Mouse (Mus musculus) neural tube, embryonic 13.5 days (tissue): ENCODE measurements at regions not wholly inside any gene's neighbourhood (a gene's known extent, or its start where the extent isn't known, plus 50 kb on each side); places are given as distances from the start of the nearest gene placed in this dataset.

Experiments used
- ATAC-seq: fragments of 200-750 bp; cut with Nextera tagmentation; 2 replicates; pipeline ENCODE4 v1.8.0; 2017; ENCODE audit warnings: low read depth, mild to moderate bottlenecking, moderate TSS enrichment, moderate library complexity
- H3K27ac ChIP-seq: fragments of 300-500 bp; sonication (generic); replicated peaks from 2 replicates; pipeline ENCODE4 v1.5.1; 2015; ENCODE audit warnings: moderate library complexity, mild to moderate bottlenecking, inconsistent platforms
- H3K27me3 ChIP-seq: fragments of 300-500 bp; sonication (generic); 2 replicates; pipeline ENCODE4 v1.6.1; 2015; ENCODE audit warnings: mild to moderate bottlenecking, inconsistent platforms
- H3K36me3 ChIP-seq: fragments of 300-500 bp; sonication (generic); 2 replicates; pipeline ENCODE4 v1.6.1; 2015; ENCODE audit warnings: mild to moderate bottlenecking, inconsistent platforms
- H3K4me1 ChIP-seq: fragments of 300-500 bp; sonication (generic); replicated peaks from 2 replicates; pipeline ENCODE4 v1.6.1; 2015; ENCODE audit warnings: inconsistent platforms
- H3K4me2 ChIP-seq: fragments of 300-500 bp; sonication (generic); 2 replicates; pipeline ENCODE4 v1.6.1; 2015; ENCODE audit warnings: inconsistent platforms, mild to moderate bottlenecking, moderate library complexity
- H3K4me3 ChIP-seq: fragments of 300-500 bp; sonication (generic); 2 replicates; pipeline ENCODE4 v1.5.1; 2015; ENCODE audit warnings: mild to moderate bottlenecking, inconsistent platforms
- H3K9ac ChIP-seq: fragments of 300-500 bp; sonication (generic); 2 replicates; pipeline ENCODE4 v1.6.1; 2015; ENCODE audit warnings: moderate library complexity, mild to moderate bottlenecking, inconsistent platforms
- H3K9me3 ChIP-seq: fragments of 300-500 bp; sonication (generic); 2 replicates; pipeline ENCODE4 v1.6.1; 2016; ENCODE audit warnings: inconsistent platforms
- WGBS: fragments of 180-500 bp; shearing (Covaris S2); methylation state at CpG from one replicate; pipeline ENCODE4 v1.1.7; 2015; 5-methylcytosine and 5-hydroxymethylcytosine counted together

DNA sequence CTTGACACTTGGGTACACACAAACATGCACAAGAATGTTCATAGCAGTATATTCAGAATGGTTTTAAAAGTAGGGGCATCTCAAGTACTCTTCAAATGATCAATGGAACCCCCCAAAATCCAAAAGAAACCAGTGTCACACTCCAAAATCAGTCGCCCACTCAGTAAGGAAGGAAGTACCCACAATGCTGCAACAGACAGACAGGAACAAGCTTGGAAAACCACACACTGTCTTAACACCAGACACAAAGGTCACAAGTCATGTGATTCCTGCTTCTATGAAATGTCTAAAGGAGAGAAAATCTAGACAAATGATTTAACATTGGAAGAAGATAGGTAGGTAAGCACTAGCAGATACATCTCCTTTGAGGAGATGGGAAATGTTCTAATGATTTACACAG, 346.9 kb downstream of the Sox4 start:
- H3K9me3 ChIP-seq, result no peaks in the 10 kb centered on the region
- H3K4me1 ChIP-seq, result no peaks in the 10 kb centered on the region
- no peak for ATAC-seq
- no peak overlapping the region for H3K9ac ChIP-seq
- no peaks in the 10 kb centered on the region for H3K27me3 ChIP-seq
- H3K4me2 ChIP-seq, result no peak overlapping the region
- H3K36me3 ChIP-seq, result no peaks in the 10 kb centered on the region
- no peak overlapping the region for H3K4me3 ChIP-seq
- H3K27ac ChIP-seq, result no peak overlapping the region
- 88% methylated on average over 1 of the region's 1 CpGs for WGBS

DNA sequence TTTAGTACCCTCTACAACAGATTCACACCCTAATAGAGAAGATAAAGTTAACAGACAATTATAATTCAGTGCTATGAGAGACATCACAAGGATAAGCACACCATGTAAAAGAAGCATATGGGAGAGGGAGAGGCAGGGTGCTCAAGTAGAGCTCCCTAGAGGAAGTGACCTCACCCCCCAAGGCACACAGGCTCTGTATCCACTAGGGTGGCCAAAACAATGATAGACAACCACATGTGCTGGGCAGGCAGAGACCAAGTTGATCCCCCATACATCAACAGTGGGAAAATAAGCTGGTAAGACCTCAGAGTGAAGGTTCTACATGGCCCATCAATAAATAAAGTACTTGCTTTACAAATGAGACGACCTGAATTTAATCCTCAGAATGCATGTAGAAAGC, 347.7 kb downstream of the Sox4 start:
- no peaks in the 10 kb centered on the region for H3K4me1 ChIP-seq
- H3K27me3 ChIP-seq, result no peaks in the 10 kb centered on the region
- no peaks in the 10 kb centered on the region for H3K36me3 ChIP-seq
- H3K9me3 ChIP-seq, result no peaks in the 10 kb centered on the region
- H3K4me2 ChIP-seq, result no peak overlapping the region
- H3K9ac ChIP-seq, result no peak overlapping the region
- WGBS, result 64% methylated on average over 1 of the region's 1 CpGs
- H3K4me3 ChIP-seq, result no peak overlapping the region
- no peak overlapping the region for H3K27ac ChIP-seq
- ATAC-seq, result no peak

DNA sequence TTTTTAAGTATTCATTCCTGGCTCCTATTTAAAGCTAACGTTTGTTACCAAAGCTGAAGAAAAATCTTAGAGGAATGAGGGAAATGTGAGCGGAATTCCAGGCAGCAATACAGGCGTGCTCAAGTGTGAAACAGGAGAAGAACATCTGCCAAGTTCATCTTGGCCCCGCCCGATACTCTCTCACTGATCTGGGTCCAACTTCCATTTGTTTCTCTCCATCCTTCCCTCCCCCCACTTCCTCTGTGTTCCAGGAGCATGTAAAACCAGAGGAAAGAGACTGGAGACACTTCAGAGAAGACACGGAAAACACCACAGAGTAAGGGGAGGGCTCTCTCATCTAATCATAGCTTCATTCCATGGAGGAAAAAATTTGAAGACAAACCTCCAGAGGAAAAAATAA, 346.7 kb downstream of the Gm11361 start:
- no peak overlapping the region for H3K27ac ChIP-seq
- no peaks in the 10 kb centered on the region for H3K9me3 ChIP-seq
- H3K4me1 ChIP-seq, result no peaks in the 10 kb centered on the region
- 65% methylated on average over 6 of the region's 6 CpGs for WGBS
- H3K4me3 ChIP-seq, result no peak overlapping the region
- no peak for ATAC-seq
- no peaks in the 10 kb centered on the region for H3K27me3 ChIP-seq
- H3K4me2 ChIP-seq, result no peak overlapping the region
- H3K9ac ChIP-seq, result no peak overlapping the region
- no peaks in the 10 kb centered on the region for H3K36me3 ChIP-seq

DNA sequence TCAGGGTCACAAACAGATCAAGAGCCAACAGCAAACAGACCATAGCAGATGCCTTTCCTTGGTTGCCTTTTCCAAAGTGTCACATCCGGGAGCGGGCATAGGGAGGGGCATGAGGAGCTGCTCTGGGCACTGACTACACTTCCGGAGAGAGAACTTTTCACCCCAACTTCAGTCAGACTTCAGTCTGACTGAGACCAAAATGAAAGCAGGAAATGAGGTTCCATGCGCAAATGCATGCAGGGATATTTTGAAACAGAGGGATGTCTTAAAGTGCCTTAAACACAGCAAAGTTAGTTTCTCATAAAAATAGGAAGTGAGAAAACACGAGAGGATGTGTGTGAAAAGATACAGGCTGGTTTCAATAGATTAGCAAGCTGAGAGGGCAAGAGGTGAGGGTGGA, 343.5 kb downstream of the Gm11361 start:
- Histone ChIP-seq H3K9ac (no peak overlapping the region), H3K4me1 (peaks cover 8% of the 10 kb centered on the region), H3K27ac (no peak overlapping the region), H3K9me3 (no peaks in the 10 kb centered on the region), H3K36me3 (no peaks in the 10 kb centered on the region), H3K4me2 (no peak overlapping the region), H3K4me3 (no peak overlapping the region), H3K27me3 (no peaks in the 10 kb centered on the region)
- no peak for ATAC-seq
- WGBS, result 75% methylated on average over 5 of the region's 5 CpGs

DNA sequence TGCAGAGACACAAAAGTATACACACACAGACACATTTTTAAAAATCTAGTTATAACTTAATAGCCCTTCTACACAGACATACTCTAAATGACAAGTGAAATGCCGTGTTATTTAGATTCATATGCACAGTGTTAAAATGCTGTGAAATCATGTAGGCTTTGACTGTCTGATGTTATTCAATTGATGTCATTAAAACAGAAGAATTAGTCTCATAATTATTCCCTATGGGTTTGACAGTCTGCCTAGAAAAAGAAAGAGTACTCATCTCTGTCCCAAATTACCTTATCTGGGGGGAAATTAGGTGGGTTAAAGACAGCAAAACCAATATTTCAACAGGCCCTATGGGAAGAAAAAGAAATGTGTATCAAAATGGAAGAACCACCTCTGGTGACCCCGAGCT, 339.0 kb downstream of the Gm11361 start:
- H3K27ac ChIP-seq, result peak overlapping the region; percentile 59
- H3K4me2 ChIP-seq, result no peak overlapping the region
- H3K9me3 ChIP-seq, result no peaks in the 10 kb centered on the region
- 63% methylated on average over 2 of the region's 2 CpGs for WGBS
- peaks cover 8% of the 10 kb centered on the region for H3K4me1 ChIP-seq
- no peaks in the 10 kb centered on the region for H3K36me3 ChIP-seq
- H3K9ac ChIP-seq, result no peak overlapping the region
- no peaks in the 10 kb centered on the region for H3K27me3 ChIP-seq
- peak; percentile 43; the same call in 1 of the 2 replicates for ATAC-seq
- H3K4me3 ChIP-seq, result no peak overlapping the region

DNA sequence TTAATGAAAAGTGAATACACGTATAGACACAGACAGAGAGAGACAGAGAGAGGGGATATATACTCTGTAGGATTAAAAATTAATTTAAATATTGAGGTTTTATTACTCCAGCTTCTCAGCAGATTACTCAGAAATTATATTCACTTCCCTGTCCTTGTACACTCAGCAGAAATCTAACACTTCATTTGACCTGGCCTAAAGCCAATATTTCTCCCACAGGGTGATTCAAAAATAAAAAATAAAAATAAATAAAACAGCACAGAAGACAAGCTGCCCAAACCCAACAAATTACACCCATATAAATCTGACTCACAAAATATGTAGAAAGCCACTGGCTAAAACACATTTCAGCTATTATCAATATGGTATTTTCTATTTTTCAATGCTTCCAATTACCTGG, 334.8 kb downstream of the Gm11361 start:
- H3K27ac ChIP-seq, result no peak overlapping the region
- no peaks in the 10 kb centered on the region for H3K36me3 ChIP-seq
- 59% methylated on average over 1 of the region's 1 CpGs for WGBS
- H3K9me3 ChIP-seq, result no peaks in the 10 kb centered on the region
- no peaks in the 10 kb centered on the region for H3K27me3 ChIP-seq
- no peak overlapping the region for H3K9ac ChIP-seq
- no peak overlapping the region for H3K4me3 ChIP-seq
- no peak for ATAC-seq
- H3K4me2 ChIP-seq, result no peak overlapping the region
- peaks cover 7% of the 10 kb centered on the region for H3K4me1 ChIP-seq

DNA sequence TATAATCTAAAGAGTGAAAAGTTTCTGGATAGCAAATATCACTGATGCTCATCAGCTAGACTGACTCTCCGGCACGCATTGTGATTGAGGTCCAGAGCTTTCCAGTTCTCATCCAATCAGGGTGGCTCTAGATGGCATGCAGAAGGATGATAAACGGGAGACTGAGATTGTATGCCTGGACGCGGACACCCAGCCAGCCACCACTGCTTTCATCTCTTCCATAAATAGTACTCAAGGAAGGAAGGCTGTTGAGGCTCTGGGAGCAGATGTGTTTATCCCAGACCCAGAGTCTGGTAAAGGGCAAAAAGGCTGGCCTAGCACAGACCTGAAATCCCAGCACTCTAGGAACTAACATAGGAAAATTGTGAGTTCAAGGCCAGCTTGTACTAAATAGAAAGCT, 330.6 kb downstream of the Gm11361 start:
- Histone ChIP-seq H3K4me3 (no peak overlapping the region), H3K4me2 (no peak overlapping the region), H3K27me3 (no peaks in the 10 kb centered on the region), H3K27ac (no peak overlapping the region), H3K36me3 (no peaks in the 10 kb centered on the region), H3K4me1 (peaks cover 6% of the 10 kb centered on the region; the same call in 1 of the 2 replicates), H3K9me3 (no peaks in the 10 kb centered on the region), H3K9ac (no peak overlapping the region)
- ATAC-seq, result no peak
- WGBS, result 86% methylated on average over 5 of the region's 5 CpGs

DNA sequence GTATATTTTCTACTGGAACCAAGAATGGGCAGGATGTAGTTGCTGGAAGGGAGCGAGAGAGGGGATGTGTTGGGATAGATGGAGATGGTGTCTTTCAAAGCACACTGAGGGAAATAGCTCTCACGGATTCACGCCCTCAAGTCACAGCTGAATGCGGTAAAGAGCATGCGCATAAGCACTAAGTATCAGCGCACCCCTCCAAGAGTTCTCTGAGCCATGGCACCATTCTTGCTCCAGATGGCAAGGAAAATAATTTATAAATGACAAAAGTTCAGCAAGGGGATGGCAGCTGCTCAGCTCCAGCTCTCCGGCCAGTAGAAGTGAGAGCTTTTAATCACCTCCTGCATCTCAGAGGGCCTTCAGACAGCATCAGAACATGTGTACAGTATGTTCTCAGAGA, 329.4 kb downstream of the Gm11361 start:
- H3K9me3 ChIP-seq, result no peaks in the 10 kb centered on the region
- no peaks in the 10 kb centered on the region for H3K36me3 ChIP-seq
- H3K9ac ChIP-seq, result no peak overlapping the region
- no peak overlapping the region; the same call in 1 of the 2 replicates for H3K27ac ChIP-seq
- no peak overlapping the region for H3K4me3 ChIP-seq
- 52% methylated on average over 7 of the region's 7 CpGs for WGBS
- H3K4me2 ChIP-seq, result no peak overlapping the region
- no peaks in the 10 kb centered on the region for H3K27me3 ChIP-seq
- ATAC-seq, result no peak
- H3K4me1 ChIP-seq, result peaks cover 6% of the 10 kb centered on the region; the same call in 1 of the 2 replicates

DNA sequence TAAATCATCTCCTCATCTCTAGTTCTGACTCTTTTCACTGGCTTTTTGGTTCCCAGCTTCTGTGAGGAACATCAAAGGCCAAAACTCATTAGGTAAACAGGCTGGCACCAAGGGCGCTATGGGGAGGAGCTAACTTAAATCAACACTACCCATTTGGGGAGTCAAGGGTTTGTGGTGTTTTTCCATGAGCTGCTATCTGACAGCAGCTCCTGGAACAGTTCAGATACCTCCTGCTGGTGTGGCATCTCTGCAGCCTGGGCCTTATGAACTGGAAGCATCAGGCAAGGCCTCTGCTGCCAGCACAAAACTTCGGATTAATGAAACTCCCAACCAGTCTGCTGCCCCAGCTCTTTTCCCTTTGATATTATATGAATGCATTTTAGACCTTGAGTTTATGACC, 328.8 kb downstream of the Gm11361 start:
- H3K4me3 ChIP-seq, result no peak overlapping the region
- no peaks in the 10 kb centered on the region for H3K27me3 ChIP-seq
- no peak overlapping the region for H3K4me2 ChIP-seq
- H3K9ac ChIP-seq, result no peak overlapping the region
- ATAC-seq, result no peak
- H3K27ac ChIP-seq, result no peak overlapping the region
- H3K9me3 ChIP-seq, result no peaks in the 10 kb centered on the region
- 78% methylated on average over 2 of the region's 2 CpGs for WGBS
- no peaks in the 10 kb centered on the region for H3K36me3 ChIP-seq
- H3K4me1 ChIP-seq, result peaks cover 6% of the 10 kb centered on the region; the same call in 1 of the 2 replicates

DNA sequence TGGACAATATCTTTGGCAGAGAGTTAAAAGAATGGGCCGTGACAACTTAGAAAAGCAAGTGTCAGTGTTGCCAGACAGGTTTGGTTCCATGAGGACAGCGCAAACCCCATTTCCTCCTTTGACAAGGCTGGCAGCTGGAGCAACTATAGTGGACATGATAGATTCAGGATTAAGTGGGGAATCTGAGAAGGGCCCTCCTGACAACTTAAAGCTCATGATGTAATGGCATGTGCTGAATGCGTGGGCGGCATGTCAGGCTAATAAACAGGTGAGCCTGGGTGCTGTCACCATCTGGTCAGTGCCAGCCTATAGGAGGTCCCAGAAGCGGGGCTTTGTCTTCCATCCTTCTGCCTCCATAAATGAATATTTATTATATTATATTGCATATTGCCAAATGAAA, 326.3 kb downstream of the Gm11361 start:
- Histone ChIP-seq H3K4me2 (no peak overlapping the region), H3K9ac (no peak overlapping the region), H3K4me3 (no peak overlapping the region), H3K27me3 (no peaks in the 10 kb centered on the region), H3K27ac (no peak overlapping the region), H3K9me3 (no peaks in the 10 kb centered on the region), H3K4me1 (peaks cover 6% of the 10 kb centered on the region; the same call in 1 of the 2 replicates), H3K36me3 (no peaks in the 10 kb centered on the region)
- ATAC-seq, result no peak
- WGBS, result 90% methylated on average over 5 of the region's 5 CpGs

DNA sequence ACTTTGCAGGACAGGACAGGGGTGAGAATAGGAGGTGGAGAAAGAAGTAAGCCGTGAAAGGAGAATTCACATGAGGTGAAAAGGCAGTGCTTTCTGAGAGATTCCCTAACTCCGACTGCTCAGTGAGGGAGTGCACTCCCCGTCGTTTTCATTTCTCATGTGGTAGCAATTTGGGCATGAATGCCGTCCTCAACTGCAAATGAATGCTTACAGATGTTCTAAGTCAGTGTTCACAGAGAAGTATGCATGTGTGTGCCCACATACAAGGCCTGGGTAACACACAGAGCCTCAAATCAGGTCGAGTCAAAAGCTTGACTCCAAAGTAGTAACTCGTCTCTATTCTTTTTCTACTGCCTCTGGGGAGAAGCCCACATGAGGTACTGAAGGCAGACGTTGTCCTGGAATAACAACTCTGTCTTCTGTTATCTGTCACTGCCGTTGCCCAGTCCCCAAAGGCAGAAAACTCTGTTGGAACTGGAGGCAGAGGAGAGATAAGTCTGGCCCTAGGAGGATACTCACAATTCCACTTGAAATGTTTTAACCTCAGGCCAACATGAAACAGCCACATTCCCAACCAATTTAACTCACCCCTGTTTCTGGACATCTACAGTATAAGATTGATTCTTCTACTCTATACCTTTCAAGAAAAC, 318.0 kb downstream of the Gm11361 start:
- no peak overlapping the region for H3K9ac ChIP-seq
- no peaks in the 10 kb centered on the region for H3K27me3 ChIP-seq
- H3K27ac ChIP-seq, result no peak overlapping the region
- no peak overlapping the region for H3K4me3 ChIP-seq
- WGBS, result 66% methylated on average over 9 of the region's 9 CpGs
- ATAC-seq, result no peak
- H3K9me3 ChIP-seq, result no peaks in the 10 kb centered on the region
- H3K4me1 ChIP-seq, result no peaks in the 10 kb centered on the region
- no peaks in the 10 kb centered on the region for H3K36me3 ChIP-seq
- H3K4me2 ChIP-seq, result no peak overlapping the region

DNA sequence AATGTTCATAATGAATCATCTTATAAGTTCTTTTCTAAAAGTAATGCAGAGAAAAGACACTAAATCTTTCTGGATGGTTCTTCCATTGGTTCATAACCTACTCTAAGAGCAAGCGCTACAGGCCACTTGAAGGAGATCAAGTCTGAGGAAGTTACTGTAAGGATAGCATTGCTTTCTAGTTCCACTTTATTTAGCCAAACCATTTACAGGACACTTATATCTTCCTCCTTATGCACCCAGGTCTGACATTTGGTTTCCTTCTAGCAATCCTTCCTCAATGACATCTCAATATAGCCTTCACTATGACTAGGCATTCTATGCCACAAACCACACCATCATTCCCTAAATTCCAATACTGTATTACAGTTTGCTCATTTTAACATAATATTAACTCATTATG, 316.0 kb downstream of the Gm11361 start:
- H3K4me1 ChIP-seq, result no peaks in the 10 kb centered on the region
- H3K9me3 ChIP-seq, result no peaks in the 10 kb centered on the region
- H3K27ac ChIP-seq, result no peak overlapping the region
- H3K36me3 ChIP-seq, result no peaks in the 10 kb centered on the region
- ATAC-seq, result no peak
- no peak overlapping the region for H3K4me3 ChIP-seq
- no peak overlapping the region for H3K4me2 ChIP-seq
- WGBS, result 98% methylated on average over 1 of the region's 1 CpGs
- no peak overlapping the region for H3K9ac ChIP-seq
- no peaks in the 10 kb centered on the region for H3K27me3 ChIP-seq

DNA sequence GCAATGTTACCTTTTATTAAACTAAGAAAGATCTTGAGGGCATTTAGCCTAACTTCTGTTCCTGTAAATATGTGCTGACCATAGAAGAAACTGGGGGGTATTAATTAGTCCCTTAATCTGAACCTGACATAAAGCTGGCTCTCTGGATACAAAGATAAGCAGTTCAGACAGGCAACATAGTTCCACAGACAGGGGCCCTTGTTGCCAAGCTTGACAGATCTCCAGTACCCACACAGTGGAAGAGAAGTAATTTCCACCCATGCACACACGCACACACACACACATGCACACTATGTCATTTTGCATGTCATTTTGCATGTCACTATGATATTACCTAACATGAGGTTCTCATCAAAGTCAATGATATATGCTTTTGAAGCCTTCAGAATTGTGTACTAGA, 315.1 kb downstream of the Gm11361 start:
- H3K4me3 ChIP-seq, result no peak overlapping the region
- 91% methylated on average over 1 of the region's 1 CpGs for WGBS
- H3K27ac ChIP-seq, result no peak overlapping the region
- no peaks in the 10 kb centered on the region for H3K9me3 ChIP-seq
- H3K4me2 ChIP-seq, result no peak overlapping the region
- H3K36me3 ChIP-seq, result no peaks in the 10 kb centered on the region
- H3K9ac ChIP-seq, result no peak overlapping the region
- no peak for ATAC-seq
- H3K27me3 ChIP-seq, result no peaks in the 10 kb centered on the region
- H3K4me1 ChIP-seq, result no peaks in the 10 kb centered on the region
